In the genomic region with DNA sequence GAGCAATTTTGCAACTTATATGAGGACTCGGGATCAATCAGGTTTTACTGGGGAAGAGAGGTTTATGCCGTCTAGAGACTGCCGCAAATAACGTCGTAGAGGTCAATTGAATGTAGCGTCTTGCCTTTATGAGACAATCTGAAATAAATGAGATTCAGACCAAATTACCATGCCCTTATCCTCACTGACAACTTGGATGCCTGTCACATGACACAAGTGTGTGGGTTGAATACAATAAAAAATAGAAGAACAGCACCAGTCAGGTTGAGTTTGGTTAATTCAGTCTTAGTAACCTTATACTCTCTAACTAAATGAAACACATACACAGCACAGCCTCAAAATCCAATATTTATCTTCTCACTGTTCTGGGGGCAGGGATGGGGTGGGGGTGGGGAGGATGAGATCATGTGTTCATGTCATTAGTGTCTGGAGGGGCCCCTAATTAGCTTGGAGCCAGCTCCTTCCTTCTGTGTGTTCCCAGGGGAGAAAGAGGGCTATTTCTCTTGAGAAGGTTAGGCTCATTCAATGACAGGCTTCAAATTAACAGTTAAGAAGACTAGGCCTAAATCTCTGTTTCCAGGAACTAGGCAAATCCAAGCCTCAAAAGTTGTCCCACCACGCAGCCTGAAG, we compare ENCODE assay signal across 23 mouse cellular contexts.
DNase-seq lines count a peak whose midpoint lies in the region; ATAC-seq lines count a peak whose summit lies in the region.
"Had no signal": no experiment of that assay in that cellular context is flagged by ENCODE, and none has a peak within 500 bp of the region (broad histone marks: within the 10 kb centered on the region; RNA-seq: fewer than 3 reads in every experiment).

No protein-coding gene starts in this region.

- no peak overlapping the region for H3K9ac ChIP-seq in forebrain, embryonic 11.5 days (ENCODE audit: low read length)
- no peak overlapping the region for H3K9ac ChIP-seq in midbrain, embryonic 11.5 days (ENCODE audit: low read length)
- no peak overlapping the region for H3K9ac ChIP-seq in forebrain, embryonic 16.5 days (replicated peaks; ENCODE audit: low read depth, low read length)
- no peak overlapping the region for H3K9ac ChIP-seq in midbrain, embryonic 16.5 days (ENCODE audit: low read depth, low read length)
- H3K9ac ChIP-seq: embryonic facial prominence, embryonic 13.5 days; intestine, embryonic 15.5 days; limb, embryonic 13.5 days; liver, embryonic 12.5 days; neural tube, embryonic 12.5 days had no signal

- DNase-seq in forebrain, embryonic 11.5 days (ENCODE audit: low spot score): no peak
- DNase-seq in forebrain, embryonic 10.5 days (ENCODE audit: extremely low spot score, low spot score): no peak
- no peak for DNase-seq in midbrain, embryonic 11.5 days (ENCODE audit: low spot score, missing footprints)
- no peak for DNase-seq in midbrain, embryonic 10.5 days (ENCODE audit: low spot score)
- DNase-seq in frontal cortex, postnatal 25 days (ENCODE audit: low spot score in 2 of 2): no peak
- no peak for DNase-seq in embryo, embryonic 9.5 days (ENCODE audit: extremely low spot score)
- DNase-seq: adrenal gland, postnatal 14 days; cerebellum, adult 9-10 months; gastrocnemius, postnatal 10 days; kidney, adult 9 months; kidney, postnatal 25 days; layer of hippocampus, postnatal 36 days; lung, adult 18-20 months; lung, postnatal 10 days had no signal

- no peak overlapping the region for H3K4me2 ChIP-seq in forebrain, embryonic 11.5 days (ENCODE audit: low read depth, low read length, severe bottlenecking)
- H3K4me2 ChIP-seq in midbrain, embryonic 11.5 days: no peak overlapping the region
- no peak overlapping the region for H3K4me2 ChIP-seq in forebrain, embryonic 16.5 days (ENCODE audit: low read length)
- H3K4me2 ChIP-seq in midbrain, embryonic 16.5 days (ENCODE audit: low read length): no peak overlapping the region
- H3K4me2 ChIP-seq: embryonic facial prominence, embryonic 13.5 days; heart, embryonic 11.5 days; intestine, embryonic 15.5 days; limb, embryonic 13.5 days; liver, embryonic 12.5 days; neural tube, embryonic 12.5 days had no signal

- no peaks in the 10 kb centered on the region for H3K36me3 ChIP-seq in forebrain, embryonic 11.5 days (ENCODE audit: control insufficient read depth, insufficient read depth, low read length)
- no peaks in the 10 kb centered on the region for H3K36me3 ChIP-seq in forebrain, embryonic 10.5 days (replicated peaks)
- no peaks in the 10 kb centered on the region for H3K36me3 ChIP-seq in midbrain, embryonic 11.5 days (ENCODE audit: control insufficient read depth, insufficient read depth, low read length)
- no peaks in the 10 kb centered on the region for H3K36me3 ChIP-seq in midbrain, embryonic 10.5 days
- H3K36me3 ChIP-seq in forebrain, embryonic 16.5 days (ENCODE audit: control insufficient read depth, insufficient read depth): no peaks in the 10 kb centered on the region
- H3K36me3 ChIP-seq in midbrain, embryonic 16.5 days (ENCODE audit: control insufficient read depth, insufficient read depth, low read length): no peaks in the 10 kb centered on the region
- H3K36me3 ChIP-seq: embryonic facial prominence, embryonic 13.5 days; intestine, embryonic 15.5 days; limb, embryonic 13.5 days; liver, embryonic 12.5 days; neural tube, embryonic 12.5 days had no signal

- H3K9me3 ChIP-seq in forebrain, embryonic 11.5 days (ENCODE audit: control insufficient read depth, low read length): no peaks in the 10 kb centered on the region
- H3K9me3 ChIP-seq in forebrain, embryonic 10.5 days: no peaks in the 10 kb centered on the region
- H3K9me3 ChIP-seq in midbrain, embryonic 11.5 days (ENCODE audit: control insufficient read depth, low read length): no peaks in the 10 kb centered on the region
- no peaks in the 10 kb centered on the region for H3K9me3 ChIP-seq in midbrain, embryonic 10.5 days (replicated peaks)
- no peaks in the 10 kb centered on the region for H3K9me3 ChIP-seq in forebrain, embryonic 16.5 days (ENCODE audit: control insufficient read depth, low read length)
- H3K9me3 ChIP-seq in midbrain, embryonic 16.5 days (replicated peaks; ENCODE audit: control insufficient read depth, low read length, poor library complexity, severe bottlenecking): no peaks in the 10 kb centered on the region
- H3K9me3 ChIP-seq: embryonic facial prominence, embryonic 13.5 days; intestine, embryonic 15.5 days; limb, embryonic 13.5 days; liver, embryonic 12.5 days; neural tube, embryonic 12.5 days had no signal

- H3K4me3 ChIP-seq in forebrain, embryonic 11.5 days (ENCODE audit: low read depth, low read length): no peak overlapping the region
- no peak overlapping the region for H3K4me3 ChIP-seq in forebrain, embryonic 10.5 days
- no peak overlapping the region for H3K4me3 ChIP-seq in midbrain, embryonic 11.5 days (ENCODE audit: low read depth, low read length)
- H3K4me3 ChIP-seq in midbrain, embryonic 10.5 days: no peak overlapping the region
- H3K4me3 ChIP-seq in forebrain, embryonic 16.5 days (replicated peaks; ENCODE audit: low read length): no peak overlapping the region
- no peak overlapping the region for H3K4me3 ChIP-seq in midbrain, embryonic 16.5 days (ENCODE audit: low read depth, low read length)
- H3K4me3 ChIP-seq: embryonic facial prominence, embryonic 13.5 days; intestine, embryonic 15.5 days; layer of hippocampus, adult 2 months; limb, embryonic 13.5 days; liver, embryonic 12.5 days; neural tube, embryonic 12.5 days had no signal

- H3K27me3 ChIP-seq in forebrain, embryonic 11.5 days (ENCODE audit: control insufficient read depth, insufficient read depth, low read length): no peaks in the 10 kb centered on the region
- H3K27me3 ChIP-seq in forebrain, embryonic 10.5 days (ENCODE audit: poor library complexity, severe bottlenecking): no peaks in the 10 kb centered on the region
- H3K27me3 ChIP-seq in midbrain, embryonic 11.5 days (ENCODE audit: control insufficient read depth, insufficient read depth, low read length): no peaks in the 10 kb centered on the region
- H3K27me3 ChIP-seq in midbrain, embryonic 10.5 days (ENCODE audit: low read depth, poor library complexity, severe bottlenecking): no peaks in the 10 kb centered on the region
- H3K27me3 ChIP-seq in forebrain, embryonic 16.5 days (replicated peaks; ENCODE audit: control insufficient read depth, insufficient read depth, low read length): no peaks in the 10 kb centered on the region
- H3K27me3 ChIP-seq in midbrain, embryonic 16.5 days (ENCODE audit: control insufficient read depth, insufficient read depth, low read depth, low read length): no peaks in the 10 kb centered on the region
- H3K27me3 ChIP-seq: embryonic facial prominence, embryonic 13.5 days; intestine, embryonic 15.5 days; limb, embryonic 13.5 days; liver, embryonic 12.5 days; neural tube, embryonic 12.5 days had no signal

- ATAC-seq in forebrain, embryonic 11.5 days (replicated peaks; ENCODE audit: low FRiP score): peak; percentile 55; the same call in 1 of the 2 replicates
- peak; percentile 51; the same call in 1 of the 2 replicates for ATAC-seq in midbrain, embryonic 11.5 days (ENCODE audit: low FRiP score)
- ATAC-seq in forebrain, embryonic 16.5 days: peak; percentile 19; the same call in 1 of the 2 replicates
- peak; percentile 72 for ATAC-seq in midbrain, embryonic 16.5 days
- ATAC-seq: intestine, embryonic 15.5 days; liver, embryonic 12.5 days had no signal

- 79% methylated on average over 7 of the region's 7 CpGs for WGBS in forebrain, embryonic 11.5 days
- 91% methylated on average over 7 of the region's 7 CpGs for WGBS in forebrain, embryonic 10.5 days
- 83% methylated on average over 7 of the region's 7 CpGs for WGBS in midbrain, embryonic 11.5 days
- WGBS in midbrain, embryonic 10.5 days: 90% methylated on average over 7 of the region's 7 CpGs
- 57% methylated on average over 7 of the region's 7 CpGs for WGBS in forebrain, embryonic 16.5 days
- WGBS in midbrain, embryonic 16.5 days: 53% methylated on average over 7 of the region's 7 CpGs

- no peak overlapping the region for H3K27ac ChIP-seq in forebrain, embryonic 11.5 days (ENCODE audit: low read depth, low read length)
- no peak overlapping the region for H3K27ac ChIP-seq in forebrain, embryonic 10.5 days
- H3K27ac ChIP-seq in midbrain, embryonic 11.5 days (ENCODE audit: low read depth, low read length): no peak overlapping the region
- H3K27ac ChIP-seq in midbrain, embryonic 10.5 days (replicated peaks): no peak overlapping the region
- H3K27ac ChIP-seq in forebrain, embryonic 16.5 days (ENCODE audit: low read length): no peak overlapping the region
- H3K27ac ChIP-seq in midbrain, embryonic 16.5 days (ENCODE audit: low read length): no peak overlapping the region
- H3K27ac ChIP-seq: embryonic facial prominence, embryonic 13.5 days; intestine, embryonic 15.5 days; layer of hippocampus, adult 2 months; limb, embryonic 13.5 days; liver, embryonic 12.5 days; neural tube, embryonic 12.5 days had no signal

- H3K4me1 ChIP-seq in forebrain, embryonic 11.5 days (replicated peaks; ENCODE audit: control insufficient read depth, insufficient read depth, low read length): 0 out of 2 replicates have a peak, but pooled peaks cover 1% of the 10 kb centered on the region
- peaks cover 5% of the 10 kb centered on the region for H3K4me1 ChIP-seq in forebrain, embryonic 10.5 days
- no peaks in the 10 kb centered on the region for H3K4me1 ChIP-seq in midbrain, embryonic 11.5 days (ENCODE audit: control insufficient read depth, insufficient read depth, low read length)
- H3K4me1 ChIP-seq in midbrain, embryonic 10.5 days: no peaks in the 10 kb centered on the region
- H3K4me1 ChIP-seq in forebrain, embryonic 16.5 days (replicated peaks; ENCODE audit: control insufficient read depth, insufficient read depth, low read length): no peaks in the 10 kb centered on the region
- H3K4me1 ChIP-seq in midbrain, embryonic 16.5 days (ENCODE audit: control insufficient read depth, insufficient read depth, low read length): no peaks in the 10 kb centered on the region
- H3K4me1 ChIP-seq: embryonic facial prominence, embryonic 13.5 days; intestine, embryonic 15.5 days; limb, embryonic 13.5 days; liver, embryonic 12.5 days; neural tube, embryonic 12.5 days had no signal

Comparison
In these comparisons a context has a peak if more than half of its experiments do, and no peak if none do; other contexts are left out.
1. ATAC-seq: peak in every context shown above with its lines; median percentile 72 in midbrain, embryonic 16.5 days; 55 in forebrain, embryonic 11.5 days; 51 in midbrain, embryonic 11.5 days; 19 in forebrain, embryonic 16.5 days.